Mouse (Mus musculus): ENCODE measurements around the gene 3110009E18Rik.

- TF ChIP-seq POLR2A (IDR thresholded peaks at IDR 0.05; ENCODE audit: borderline replicate concordance, low read depth, low read length), result no peak
- no peak for TF ChIP-seq CTCF (IDR thresholded peaks at IDR 0.05; ENCODE audit: low read depth, low read length)
These were observed 83.8 kb downstream of the 3110009E18Rik start for GRCm38 (mm10) chr1:120204834-120205233.

Measured in bone marrow macrophage, adult 2 months (primary cell).